Mouse (Mus musculus) layer of hippocampus, adult 18-20 months (tissue): ENCODE measurements at regions not wholly inside any gene's neighbourhood (a gene's known extent, or its start where the extent isn't known, plus 50 kb on each side); places are given as distances from the start of the nearest gene placed in this dataset.
A peak's percentile ranks its signal among the peaks of the same experiment; 100 is the strongest.

Source experiments
- DNase-seq, 2 experiments: peaks; one replicate each; pipeline ENCODE4 v3.0.0; 2022; ENCODE audit warnings: low spot score in 2 of 2

GRCm38 (mm10) chr9:120855293-120856050 lies 73.5 kb upstream of the Ctnnb1 start:
- DNase-seq: peak in 1 of 2 experiments; percentile 36

- DNase-seq: no peak
Measured at GRCm38 (mm10) chr9:120857849-120858510, 71.0 kb upstream of the Ctnnb1 start.

- no peak for DNase-seq
Measured at GRCm38 (mm10) chr9:120860969-120861595, 67.9 kb upstream of the Ctnnb1 start.

GRCm38 (mm10) chr9:120861788-120862345 lies 67.1 kb upstream of the Ctnnb1 start:
- DNase-seq: peak in 1 of 2 experiments; percentile 40

- DNase-seq: no peak
Measured at GRCm38 (mm10) chr9:120864410-120864809, 64.6 kb upstream of the Ctnnb1 start.

GRCm38 (mm10) chr9:120866251-120866650 lies 62.8 kb upstream of the Ctnnb1 start:
- peak in 1 of 2 experiments; percentile 44 for DNase-seq

- DNase-seq: peak in 1 of 2 experiments; percentile 36
Measured at GRCm38 (mm10) chr9:120866709-120867108, 62.3 kb upstream of the Ctnnb1 start.

- DNase-seq: no peak
Measured at GRCm38 (mm10) chr9:120867861-120868260, 61.2 kb upstream of the Ctnnb1 start.

- DNase-seq: no peak
Measured at GRCm38 (mm10) chr9:120868330-120868729, 60.7 kb upstream of the Ctnnb1 start.

GRCm38 (mm10) chr9:120869432-120870081 lies 59.5 kb upstream of the Ctnnb1 start:
- peak; percentile 60 to 77 for DNase-seq

- no peak for DNase-seq
Measured at GRCm38 (mm10) chr9:120873293-120873692, 55.7 kb upstream of the Ctnnb1 start.

GRCm38 (mm10) chr9:120874416-120874976 lies 54.5 kb upstream of the Ctnnb1 start:
- no peak for DNase-seq

GRCm38 (mm10) chr9:120877101-120877500 lies 51.9 kb upstream of the Ctnnb1 start:
- DNase-seq: no peak
